Mouse (Mus musculus) lung, embryonic 14.5 days (tissue): ENCODE data around the gene Grik3. TPM values are rescaled to one million over a fixed set of nuclear protein-coding genes. Genes with fewer than 3 reads are reported as not detected.

ENCODE experiments used
- ATAC-seq: fragments of 200-750 bp; cut with Nextera tagmentation; 2 replicates; pipeline ENCODE4 v1.8.0; 2017; ENCODE audit warnings: mild to moderate bottlenecking, moderate TSS enrichment, moderate library complexity; ENCODE audit not compliant: insufficient read depth
- DNase-seq: peaks from one replicate; pipeline ENCODE4 v3.0.0-alpha.2; 2015
- H3K27ac ChIP-seq: fragments of 300-500 bp; sonication (generic); 2 replicates; pipeline ENCODE4 v1.5.1; 2014; ENCODE audit warnings: low read depth, mild to moderate bottlenecking, moderate library complexity
- H3K27me3 ChIP-seq: fragments of 300-500 bp; sonication (generic); 2 replicates; pipeline ENCODE4 v1.6.1; 2014; ENCODE audit warnings: low read length, control low read depth; ENCODE audit not compliant: insufficient read depth
- H3K36me3 ChIP-seq: fragments of 300-500 bp; sonication (generic); 2 replicates; pipeline ENCODE4 v1.6.1; 2014; ENCODE audit warnings: control low read depth; ENCODE audit not compliant: insufficient read depth
- H3K4me1 ChIP-seq: fragments of 300-500 bp; sonication (generic); 2 replicates; pipeline ENCODE4 v1.6.1; 2014; ENCODE audit warnings: antibody characterized with exemption, control low read depth; ENCODE audit not compliant: insufficient read depth
- H3K4me2 ChIP-seq: fragments of 300-500 bp; sonication (generic); 2 replicates; pipeline ENCODE4 v1.6.1; 2014; ENCODE audit warnings: mild to moderate bottlenecking
- H3K4me3 ChIP-seq: fragments of 300-500 bp; sonication (generic); 2 replicates; pipeline ENCODE4 v1.5.1; 2014; ENCODE audit warnings: low read depth, low read length
- H3K9ac ChIP-seq: fragments of 300-500 bp; sonication (generic); 2 replicates; pipeline ENCODE4 v1.6.1; 2014
- H3K9me3 ChIP-seq: fragments of 300-500 bp; sonication (generic); 2 replicates; pipeline ENCODE4 v1.6.1; 2016; ENCODE audit warnings: low read depth, low read length, control low read depth
- CTCF ChIP-seq: IDR thresholded peaks from 2 replicates; pipeline ENCODE4 v1.5.1; 2016; ENCODE audit warnings: antibody characterized with exemption, low read depth
- WGBS: fragments of 180-500 bp; shearing (Covaris S2); extraction: QIAGEN DNeasy Blood & Tissue Kit; methylation state at CpG from one replicate; pipeline ENCODE4 v1.1.7; 2014; 5-methylcytosine and 5-hydroxymethylcytosine counted together
- polyA plus RNA-seq: library from polyadenylated mRNA; unstranded; fragments of >200 nt; fragmentation: Nextera tagmentation; extraction: Ambion mirVana; gene quantifications from 2 replicates; pipeline ENCODE4 v1.2.1, GENCODE M21; 2014

Grik3 gene
- polyA plus RNA-seq, 1 experiment from 2014 or later: not detected

DNA sequence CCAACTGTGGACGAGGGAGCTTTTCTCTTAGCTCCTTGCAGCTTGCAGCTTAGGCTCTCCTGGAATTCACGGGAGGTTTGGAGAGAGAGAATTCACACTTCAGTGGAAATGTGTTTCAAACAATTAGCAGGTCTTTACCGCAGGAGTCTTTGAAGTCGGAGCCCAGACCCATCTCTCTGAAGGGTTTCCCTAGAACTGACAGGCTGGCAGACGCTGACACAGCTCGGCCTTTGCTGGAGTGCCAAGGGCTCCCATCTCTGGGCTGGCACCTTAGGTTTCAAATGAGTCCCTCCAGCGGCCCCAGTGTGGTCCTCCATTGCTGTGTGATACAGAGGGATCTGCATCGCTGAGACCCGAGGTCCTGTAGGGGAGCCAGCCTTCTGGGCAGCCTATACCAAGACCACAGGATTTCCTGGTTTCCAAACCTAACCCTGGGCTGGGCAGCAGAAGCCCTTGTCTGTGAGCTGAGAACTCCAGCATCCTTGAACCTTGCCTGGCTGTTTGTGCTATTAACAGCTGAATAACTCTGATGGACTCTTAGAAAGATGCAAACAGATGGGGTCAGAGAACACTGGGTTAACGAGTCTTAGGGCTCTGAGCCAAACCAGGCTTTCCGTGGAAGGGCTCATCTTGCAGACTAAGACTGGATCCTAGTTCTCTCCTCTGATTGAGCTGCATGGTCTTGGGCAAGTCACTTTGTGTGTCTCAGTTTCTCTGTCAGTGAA lies 83.6 kb downstream of the Grik3 start:
- Histone ChIP-seq H3K36me3 (no peaks in the 10 kb centered on the region), H3K4me3 (no peak overlapping the region), H3K4me1 (no peaks in the 10 kb centered on the region), H3K27ac (no peak overlapping the region), H3K9ac (no peak overlapping the region), H3K9me3 (no peaks in the 10 kb centered on the region), H3K27me3 (peaks cover 7% of the 10 kb centered on the region; the same call in 1 of the 2 replicates), H3K4me2 (no peak overlapping the region)
- no peak for DNase-seq
- ATAC-seq: no peak
- TF ChIP-seq CTCF: no peak
- 11% methylated on average over 11 of the region's 11 CpGs for WGBS

DNA sequence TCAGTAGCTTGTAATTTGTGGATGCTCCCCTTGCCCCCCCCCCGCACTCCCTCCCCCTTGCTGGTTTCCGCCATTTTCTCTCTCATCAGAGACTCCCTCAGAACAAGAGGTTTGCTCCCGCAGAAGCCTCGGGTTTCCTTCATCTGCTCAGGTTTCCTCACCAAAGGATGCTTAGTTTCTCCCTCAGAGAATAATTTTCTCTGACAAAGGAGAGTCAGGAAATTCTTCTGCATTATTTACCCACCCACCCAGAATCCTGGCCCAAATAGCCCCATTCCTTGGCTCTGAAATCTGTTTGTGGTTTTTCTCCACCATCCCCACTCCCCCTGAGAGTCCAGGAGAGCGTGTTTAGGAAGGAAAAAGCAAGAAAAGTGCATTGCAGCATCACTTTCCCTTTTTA lies 89.8 kb downstream of the Grik3 start:
- Histone ChIP-seq H3K9me3 (no peaks in the 10 kb centered on the region), H3K4me1 (no peaks in the 10 kb centered on the region), H3K9ac (no peak overlapping the region), H3K36me3 (no peaks in the 10 kb centered on the region), H3K4me2 (no peak overlapping the region), H3K27ac (no peak overlapping the region), H3K4me3 (no peak overlapping the region), H3K27me3 (no peaks in the 10 kb centered on the region)
- DNase-seq: no peak
- WGBS: 39% methylated on average over 5 of the region's 5 CpGs
- ATAC-seq: no peak
- no peak for TF ChIP-seq CTCF

DNA sequence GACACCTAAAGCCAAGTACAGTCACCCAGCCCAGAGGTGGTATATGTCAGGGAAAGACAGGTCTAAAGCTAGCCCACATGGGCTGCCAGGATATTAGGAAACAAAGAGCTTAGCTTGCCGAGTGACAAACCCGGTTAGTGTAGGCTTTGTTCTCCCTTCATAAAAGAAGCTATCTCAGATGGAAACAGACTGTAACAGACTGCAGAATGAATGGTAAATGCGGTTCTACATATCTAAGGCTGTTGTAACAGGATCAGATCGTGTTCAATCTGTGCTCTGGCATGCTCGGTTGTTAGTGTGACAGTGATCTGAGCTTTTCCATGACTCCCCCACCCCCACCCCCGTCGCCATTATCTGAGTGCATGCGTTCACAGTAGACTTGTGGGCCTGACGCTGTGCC lies 92.8 kb downstream of the Grik3 start:
- WGBS: 82% methylated on average over 9 of the region's 9 CpGs
- H3K27ac ChIP-seq: no peak overlapping the region
- H3K36me3 ChIP-seq: no peaks in the 10 kb centered on the region
- no peak overlapping the region for H3K4me3 ChIP-seq
- H3K27me3 ChIP-seq: peaks cover 8% of the 10 kb centered on the region; the same call in 1 of the 2 replicates
- no peaks in the 10 kb centered on the region for H3K9me3 ChIP-seq
- H3K4me1 ChIP-seq: no peaks in the 10 kb centered on the region
- H3K4me2 ChIP-seq: no peak overlapping the region
- ATAC-seq (no peak), DNase-seq (no peak)
- H3K9ac ChIP-seq: no peak overlapping the region
- TF ChIP-seq CTCF: no peak

DNA sequence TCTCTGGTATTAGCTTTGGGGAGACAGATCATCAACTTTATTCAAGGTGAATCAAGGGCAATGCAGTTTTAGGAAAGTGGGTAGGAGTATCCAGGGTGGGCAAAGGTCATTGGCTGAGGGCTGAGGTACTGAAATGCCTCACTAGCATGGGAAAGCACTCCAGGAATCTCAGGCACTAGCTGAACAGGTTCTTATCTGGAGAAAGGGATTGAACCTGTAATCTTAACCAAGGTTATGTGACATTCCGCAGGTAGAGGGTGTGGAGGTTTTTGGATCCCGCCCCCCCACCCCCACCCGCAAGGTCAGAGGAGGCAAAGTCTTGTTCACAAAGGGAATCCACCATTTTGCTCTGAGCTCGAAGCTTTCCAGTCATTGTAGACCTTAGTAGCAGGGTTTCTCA lies 93.4 kb downstream of the Grik3 start:
- ATAC-seq: no peak
- Histone ChIP-seq H3K4me3 (no peak overlapping the region), H3K27me3 (peaks cover 8% of the 10 kb centered on the region; the same call in 1 of the 2 replicates), H3K4me2 (no peak overlapping the region), H3K27ac (no peak overlapping the region), H3K36me3 (no peaks in the 10 kb centered on the region), H3K4me1 (no peaks in the 10 kb centered on the region), H3K9me3 (no peaks in the 10 kb centered on the region), H3K9ac (no peak overlapping the region)
- no peak for TF ChIP-seq CTCF
- DNase-seq: no peak
- 63% methylated on average over 4 of the region's 4 CpGs for WGBS

DNA sequence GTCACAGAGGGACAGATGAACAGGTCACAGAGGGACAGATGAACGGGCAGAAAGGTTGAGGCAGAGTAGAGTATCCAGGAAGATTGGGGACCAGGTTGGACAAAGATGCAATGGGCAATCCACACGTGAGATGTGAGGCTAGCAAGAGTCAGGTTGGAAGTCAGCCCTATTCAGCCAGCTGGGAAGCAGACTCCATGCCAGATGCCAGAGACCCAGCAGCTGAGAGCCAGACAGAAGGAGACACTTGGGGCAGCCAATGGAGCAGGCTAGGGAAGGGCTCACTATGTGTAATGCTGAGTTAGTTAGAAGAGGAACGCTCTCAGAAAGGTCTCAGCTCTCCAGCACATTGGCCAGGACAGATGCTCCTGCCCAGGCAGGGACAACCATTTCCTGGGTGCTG lies 94.2 kb downstream of the Grik3 start:
- no peak for TF ChIP-seq CTCF
- H3K4me2 ChIP-seq: no peak overlapping the region
- H3K4me1 ChIP-seq: no peaks in the 10 kb centered on the region
- H3K27ac ChIP-seq: no peak overlapping the region
- no peak overlapping the region for H3K9ac ChIP-seq
- no peaks in the 10 kb centered on the region for H3K36me3 ChIP-seq
- peaks cover 8% of the 10 kb centered on the region; the same call in 1 of the 2 replicates for H3K27me3 ChIP-seq
- no peak for ATAC-seq
- no peaks in the 10 kb centered on the region for H3K9me3 ChIP-seq
- H3K4me3 ChIP-seq: no peak overlapping the region
- WGBS: 70% methylated on average over 3 of the region's 3 CpGs
- DNase-seq: no peak

DNA sequence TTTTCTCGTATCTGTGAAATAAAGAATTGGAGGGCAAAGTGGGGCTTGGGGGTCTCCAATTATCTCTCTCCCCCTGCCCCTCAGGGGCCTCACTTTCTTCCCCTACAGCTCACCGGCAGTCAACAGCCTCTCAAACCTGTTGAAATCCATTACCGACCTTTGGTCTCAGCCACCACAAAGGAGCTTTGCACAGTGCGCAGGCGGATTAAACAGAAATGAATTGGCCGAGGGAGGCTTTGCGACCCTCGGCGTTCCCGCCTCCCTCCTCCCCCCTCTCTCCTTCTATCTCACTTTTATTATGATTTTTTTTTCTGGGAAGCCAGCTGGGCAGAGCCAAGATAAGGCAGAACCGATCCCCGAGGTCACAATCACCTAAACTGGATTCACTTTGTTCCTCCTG lies 97.1 kb downstream of the Grik3 start:
- no peak overlapping the region for H3K4me2 ChIP-seq
- WGBS: 12% methylated on average over 12 of the region's 12 CpGs
- H3K9ac ChIP-seq: no peak overlapping the region
- TF ChIP-seq CTCF: no peak
- H3K27ac ChIP-seq: no peak overlapping the region
- H3K9me3 ChIP-seq: no peaks in the 10 kb centered on the region
- DNase-seq: no peak
- H3K27me3 ChIP-seq: peaks cover 8% of the 10 kb centered on the region; the same call in 1 of the 2 replicates
- ATAC-seq: no peak
- H3K36me3 ChIP-seq: no peaks in the 10 kb centered on the region
- no peaks in the 10 kb centered on the region for H3K4me1 ChIP-seq
- H3K4me3 ChIP-seq: no peak overlapping the region

DNA sequence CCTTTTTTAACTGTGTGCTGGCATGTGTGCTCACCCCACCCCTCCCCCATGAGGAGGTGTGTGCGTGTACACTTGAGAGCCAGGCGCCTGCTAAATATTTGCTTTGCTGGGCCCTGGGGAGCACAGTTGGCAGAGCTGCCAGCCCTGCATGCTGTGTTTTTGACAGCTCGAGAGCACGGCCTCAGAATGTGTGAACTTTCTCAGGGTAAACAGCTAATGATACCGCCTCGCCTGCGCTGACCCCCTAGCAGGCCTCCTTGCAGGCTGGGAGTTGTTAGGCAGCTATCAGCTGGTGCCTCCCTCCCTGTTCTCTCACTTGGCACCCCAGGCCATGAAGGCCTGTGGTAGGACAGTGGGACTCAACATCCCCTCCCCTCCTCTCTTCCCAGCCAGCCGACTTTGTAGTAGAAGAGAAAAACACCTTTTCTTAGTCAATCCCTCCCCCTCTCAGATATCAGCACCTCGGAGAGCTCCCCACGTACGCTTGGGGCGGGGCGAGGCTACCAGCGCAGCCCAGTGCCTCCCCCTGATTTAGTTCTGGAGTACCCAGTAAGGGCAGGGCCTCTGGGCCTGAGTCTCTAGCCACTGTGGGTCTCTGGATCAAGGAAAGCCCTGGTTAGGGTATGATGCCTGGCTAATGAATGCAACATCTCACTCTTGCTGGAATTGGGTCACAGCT lies 99.9 kb downstream of the Grik3 start:
- Histone ChIP-seq H3K36me3 (no peaks in the 10 kb centered on the region), H3K4me2 (no peak overlapping the region), H3K9ac (no peak overlapping the region), H3K27ac (no peak overlapping the region), H3K4me1 (no peaks in the 10 kb centered on the region), H3K4me3 (no peak overlapping the region), H3K27me3 (peaks cover 8% of the 10 kb centered on the region; the same call in 1 of the 2 replicates), H3K9me3 (no peaks in the 10 kb centered on the region)
- ATAC-seq (peak; percentile 68; the same call in 1 of the 2 replicates), DNase-seq (peak; percentile 81)
- TF ChIP-seq CTCF: no peak
- 3% methylated on average over 14 of the region's 14 CpGs for WGBS
